Mouse (Mus musculus) kidney, adult 2 months (tissue): ENCODE results near the gene Cntn5.

Experiments used
- CTCF ChIP-seq: fragments of 200-500 bp; conservative IDR thresholded peaks from 2 replicates; pipeline ENCODE4 v1.5.1; 2011; ENCODE audit warnings: low read depth, mild to moderate bottlenecking, control low read depth, low read length, moderate library complexity, mixed read lengths; ENCODE audit not compliant: insufficient read depth, insufficient read length
- POLR2A ChIP-seq: fragments of 200-500 bp; IDR thresholded peaks from one replicate; pipeline ENCODE4 v1.6.1; 2011; ENCODE audit warnings: low read depth, low read length, control low read depth

DNA sequence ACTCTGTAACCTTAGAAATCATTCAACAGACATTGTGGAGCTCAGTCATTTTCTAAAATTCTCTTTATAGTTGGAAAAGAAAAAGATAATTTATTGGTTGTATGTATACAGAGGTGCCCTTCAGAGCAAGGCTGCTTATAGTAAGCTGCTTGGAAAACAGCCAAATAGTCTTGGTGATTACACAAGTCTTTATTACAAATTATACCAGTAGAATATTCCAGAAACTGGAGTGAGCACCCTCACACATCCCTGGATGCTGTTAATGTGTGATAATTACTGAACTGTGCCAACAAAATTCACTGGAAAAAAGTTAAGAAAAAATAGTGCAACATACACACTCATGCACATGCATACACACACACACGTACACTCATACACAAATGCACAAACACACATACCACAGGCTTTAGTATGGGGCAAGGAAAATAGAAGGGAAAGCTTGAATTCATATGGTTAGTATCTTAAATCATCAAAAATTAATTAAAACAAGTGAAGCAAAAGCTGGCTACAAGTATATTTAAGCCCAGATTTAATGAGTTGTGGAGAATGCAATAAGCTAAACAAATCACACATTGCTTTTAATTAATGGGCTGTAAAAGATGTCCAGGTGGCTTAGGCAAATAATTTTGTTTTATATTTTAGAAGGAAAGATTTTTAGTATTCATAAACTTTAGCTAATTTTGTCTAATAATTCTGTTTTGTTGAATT, 783.1 kb downstream of the Cntn5 start:
- no peak for TF ChIP-seq CTCF
- no peak for TF ChIP-seq POLR2A
